Mouse (Mus musculus) intestine, embryonic 14.5 days (tissue): ENCODE measurements around the gene Adcy7. TPM values are rescaled to one million over a fixed set of nuclear protein-coding genes. Genes with fewer than 3 reads are reported as not detected.

ENCODE experiments used
- ATAC-seq: fragments of 200-750 bp; cut with Nextera tagmentation; replicated peaks from 2 replicates; pipeline ENCODE4 v1.8.0; 2017; ENCODE audit warnings: low read depth, moderate number of reproducible peaks, moderate TSS enrichment, moderate library complexity; ENCODE audit not compliant: low FRiP score, low TSS enrichment
- DNase-seq: peaks from one replicate; pipeline ENCODE4 v3.0.0-alpha.2; 2018; ENCODE audit warnings: low spot score
- H3K27ac ChIP-seq: fragments of 300-500 bp; sonication (generic); 2 replicates; pipeline ENCODE4 v1.5.1; 2014; ENCODE audit warnings: low read depth, mild to moderate bottlenecking, control low read depth
- H3K27me3 ChIP-seq: fragments of 300-500 bp; sonication (generic); replicated peaks from 2 replicates; pipeline ENCODE4 v1.6.1; 2014; ENCODE audit warnings: low read length, control low read depth; ENCODE audit not compliant: control insufficient read depth, insufficient read depth
- H3K36me3 ChIP-seq: fragments of 300-500 bp; sonication (generic); 2 replicates; pipeline ENCODE4 v1.6.1; 2014; ENCODE audit warnings: low read length, control low read depth; ENCODE audit not compliant: control insufficient read depth, insufficient read depth
- H3K4me1 ChIP-seq: fragments of 300-500 bp; sonication (generic); replicated peaks from 2 replicates; pipeline ENCODE4 v1.6.1; 2014; ENCODE audit warnings: low read length, control low read depth, mixed read lengths; ENCODE audit not compliant: control insufficient read depth, insufficient read depth
- H3K4me2 ChIP-seq: fragments of 300-500 bp; sonication (generic); 2 replicates; pipeline ENCODE4 v1.6.1; 2014; ENCODE audit warnings: low read length
- H3K4me3 ChIP-seq: fragments of 300-500 bp; sonication (generic); 2 replicates; pipeline ENCODE4 v1.5.1; 2014; ENCODE audit warnings: low read depth, low read length, control low read depth, mixed read lengths
- H3K9ac ChIP-seq: fragments of 300-500 bp; sonication (generic); 2 replicates; pipeline ENCODE4 v1.6.1; 2014; ENCODE audit warnings: mild to moderate bottlenecking, low read length
- H3K9me3 ChIP-seq: fragments of 300-500 bp; sonication (generic); 2 replicates; pipeline ENCODE4 v1.6.1; 2016; ENCODE audit warnings: low read length, control low read depth; ENCODE audit not compliant: control insufficient read depth
- WGBS: fragments of 180-500 bp; shearing (Covaris S2); extraction: QIAGEN DNeasy Blood & Tissue Kit; methylation state at CpG from one replicate; pipeline ENCODE4 v1.1.7; 2014; 5-methylcytosine and 5-hydroxymethylcytosine counted together
- polyA plus RNA-seq: library from polyadenylated mRNA; unstranded; fragments of >200 nt; fragmentation: Nextera tagmentation; extraction: Ambion mirVana; gene quantifications from 2 replicates; pipeline ENCODE4 v1.2.1, GENCODE M21; 2014

Adcy7 gene
- polyA plus RNA-seq, 1 experiment from 2014 or later: 2.3 TPM

DNA sequence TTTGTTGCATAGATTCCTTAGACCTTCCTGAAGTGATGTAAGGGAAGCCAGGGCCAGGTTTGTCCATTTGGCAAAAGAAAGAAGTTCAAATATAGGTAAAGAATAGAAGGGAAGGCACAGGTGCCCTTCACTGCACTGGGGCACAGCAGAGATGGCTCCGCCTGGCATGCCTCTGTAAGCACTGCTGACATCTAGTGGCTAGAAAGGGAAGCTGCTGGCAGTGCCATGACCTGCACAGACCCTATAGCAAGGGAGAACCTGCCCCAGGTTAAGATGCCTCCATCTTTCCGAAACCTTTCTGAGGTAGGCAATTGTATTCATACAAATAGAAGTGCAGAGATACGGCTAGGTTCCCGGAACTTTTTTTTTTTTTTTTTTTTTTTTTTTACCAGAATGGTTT lies 27.9 kb upstream of the Adcy7 start:
- no peak overlapping the region for H3K27ac ChIP-seq
- no peak overlapping the region for H3K4me3 ChIP-seq
- no peaks in the 10 kb centered on the region for H3K27me3 ChIP-seq
- no peaks in the 10 kb centered on the region for H3K4me1 ChIP-seq
- WGBS: 86% methylated on average over 4 of the region's 4 CpGs
- no peak overlapping the region for H3K9ac ChIP-seq
- ATAC-seq (peak; percentile 79), DNase-seq (no peak)
- H3K36me3 ChIP-seq: peaks cover 33% of the 10 kb centered on the region
- no peaks in the 10 kb centered on the region for H3K9me3 ChIP-seq
- H3K4me2 ChIP-seq: no peak overlapping the region

DNA sequence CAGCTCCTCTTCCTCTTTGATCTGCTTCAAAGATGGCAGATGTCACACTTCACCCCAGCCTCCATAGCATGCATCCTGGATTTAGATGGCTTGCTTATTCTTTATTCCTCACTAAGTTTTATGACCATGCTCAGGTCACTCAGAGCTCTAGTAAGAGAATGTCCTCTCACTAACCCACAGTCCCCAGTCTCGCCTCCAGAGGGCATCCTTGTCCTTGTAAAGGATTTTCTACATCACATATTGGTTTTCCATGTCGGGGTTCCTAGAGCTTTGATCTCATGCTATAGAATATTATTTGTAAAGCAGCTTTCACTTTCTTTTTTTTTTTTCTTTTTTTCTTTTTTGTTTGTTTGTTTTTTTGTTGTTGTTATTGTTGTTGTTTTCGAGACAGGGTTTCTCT lies 19.4 kb upstream of the Adcy7 start:
- no peak overlapping the region for H3K4me3 ChIP-seq
- no peaks in the 10 kb centered on the region for H3K9me3 ChIP-seq
- WGBS: 81% methylated on average over 3 of the region's 3 CpGs
- peaks cover 75% of the 10 kb centered on the region for H3K36me3 ChIP-seq
- H3K4me1 ChIP-seq: no peaks in the 10 kb centered on the region
- no peak for DNase-seq
- H3K4me2 ChIP-seq: no peak overlapping the region
- no peak for ATAC-seq
- H3K9ac ChIP-seq: no peak overlapping the region
- no peaks in the 10 kb centered on the region for H3K27me3 ChIP-seq
- H3K27ac ChIP-seq: no peak overlapping the region

DNA sequence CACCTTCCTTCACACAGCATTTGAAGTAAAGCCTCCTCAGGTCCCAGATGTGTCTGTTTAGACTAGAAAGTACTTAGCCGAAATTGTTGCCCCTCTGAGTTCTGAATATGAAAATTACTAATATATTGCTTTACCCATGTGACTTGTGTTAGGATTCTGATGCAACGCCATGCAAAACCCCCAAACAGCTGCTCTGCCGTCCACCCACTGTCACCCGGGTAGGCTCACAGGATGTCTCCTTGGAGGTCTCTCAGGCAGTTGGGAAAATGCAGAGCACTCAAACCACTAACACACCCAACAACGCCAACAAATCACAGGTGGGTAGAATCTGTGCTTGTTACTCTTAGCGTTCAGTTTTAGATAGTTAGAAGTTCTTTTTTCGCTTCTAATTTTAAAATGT lies 17.2 kb upstream of the Adcy7 start:
- 88% methylated on average over 7 of the region's 7 CpGs for WGBS
- Histone ChIP-seq H3K9me3 (no peaks in the 10 kb centered on the region), H3K36me3 (peaks cover 70% of the 10 kb centered on the region), H3K4me1 (no peaks in the 10 kb centered on the region), H3K27ac (no peak overlapping the region), H3K27me3 (no peaks in the 10 kb centered on the region), H3K9ac (no peak overlapping the region), H3K4me3 (no peak overlapping the region), H3K4me2 (no peak overlapping the region)
- no peak for ATAC-seq
- DNase-seq: no peak

DNA sequence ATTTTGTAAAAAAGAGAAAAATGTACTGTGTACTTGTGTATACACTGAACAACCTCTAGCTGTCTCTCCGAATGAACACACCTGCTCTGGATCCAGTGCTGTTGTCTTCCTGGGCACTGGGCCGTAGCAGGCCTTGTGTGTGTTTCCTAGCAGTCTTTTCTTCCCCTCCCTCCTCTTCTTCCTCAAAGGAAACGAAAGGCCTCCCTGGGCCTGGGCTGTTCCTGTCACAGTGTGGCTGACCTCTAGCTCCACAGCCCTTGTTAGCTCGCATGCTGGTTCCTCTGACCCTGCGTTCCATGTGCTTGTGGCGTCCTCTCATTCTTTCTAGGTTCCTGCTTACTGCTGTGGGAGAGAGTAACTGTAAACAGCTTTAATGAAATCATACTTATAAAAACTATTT lies 14.2 kb upstream of the Adcy7 start:
- no peak overlapping the region for H3K9ac ChIP-seq
- no peak overlapping the region for H3K4me2 ChIP-seq
- H3K4me3 ChIP-seq: no peak overlapping the region
- WGBS: 59% methylated on average over 6 of the region's 6 CpGs
- no peaks in the 10 kb centered on the region for H3K27me3 ChIP-seq
- ATAC-seq (no peak), DNase-seq (no peak)
- peaks cover 49% of the 10 kb centered on the region for H3K36me3 ChIP-seq
- H3K4me1 ChIP-seq: peaks cover 2% of the 10 kb centered on the region; the same call in 1 of the 2 replicates
- H3K27ac ChIP-seq: no peak overlapping the region
- H3K9me3 ChIP-seq: no peaks in the 10 kb centered on the region

DNA sequence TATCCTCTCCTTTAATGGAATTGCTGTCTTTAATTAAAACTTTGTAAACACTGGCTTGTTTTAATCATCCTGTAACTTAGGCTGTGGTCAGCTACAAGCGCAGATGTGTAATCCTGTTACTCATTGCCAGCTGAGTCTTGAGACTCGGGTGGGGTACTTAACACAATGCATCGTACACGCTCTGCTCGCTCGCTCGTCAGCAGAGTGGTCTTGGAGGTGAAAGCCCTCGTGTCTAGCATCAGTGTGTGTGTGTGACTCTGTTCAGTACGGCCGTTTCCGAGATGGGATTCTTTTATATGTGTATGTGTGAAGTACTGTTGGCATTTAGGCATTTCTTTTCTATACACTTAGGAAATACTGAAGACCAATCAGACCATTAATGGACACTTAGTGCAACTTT lies 13.7 kb upstream of the Adcy7 start:
- Histone ChIP-seq H3K27me3 (no peaks in the 10 kb centered on the region), H3K4me2 (no peak overlapping the region), H3K9ac (no peak overlapping the region), H3K36me3 (peaks cover 47% of the 10 kb centered on the region), H3K9me3 (no peaks in the 10 kb centered on the region), H3K4me1 (peaks cover 7% of the 10 kb centered on the region), H3K4me3 (no peak overlapping the region), H3K27ac (no peak overlapping the region)
- 89% methylated on average over 11 of the region's 11 CpGs for WGBS
- ATAC-seq (no peak), DNase-seq (no peak)

DNA sequence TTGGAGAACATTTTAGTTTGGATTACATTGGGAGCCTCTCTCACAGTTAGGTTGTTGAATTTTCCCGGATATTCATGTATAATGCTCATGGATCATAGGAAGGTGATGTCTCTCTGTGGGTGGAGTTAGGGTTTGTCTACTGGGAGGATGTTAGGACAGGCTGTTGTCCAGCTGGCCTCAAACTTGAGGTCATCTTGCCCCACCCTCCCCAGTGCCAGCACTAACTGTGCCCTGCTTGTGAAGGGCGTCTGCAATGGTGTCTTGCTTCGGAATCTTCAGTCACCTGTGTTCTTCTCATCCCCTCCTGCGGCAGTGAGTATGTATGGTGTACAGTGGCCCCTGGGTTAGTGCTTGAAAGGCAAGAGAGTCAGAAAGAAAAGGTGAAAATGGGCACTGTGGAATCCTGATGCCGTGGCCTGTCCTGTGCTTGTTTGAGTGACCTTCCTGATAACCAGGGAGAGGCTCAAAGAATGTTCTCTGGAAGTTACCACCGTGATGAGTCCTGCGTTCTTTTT lies 11.7 kb upstream of the Adcy7 start:
- 86% methylated on average over 7 of the region's 7 CpGs for WGBS
- Histone ChIP-seq H3K4me1 (peaks cover 10% of the 10 kb centered on the region), H3K36me3 (peaks cover 28% of the 10 kb centered on the region), H3K27me3 (no peaks in the 10 kb centered on the region), H3K27ac (no peak overlapping the region), H3K9me3 (no peaks in the 10 kb centered on the region), H3K4me2 (no peak overlapping the region), H3K9ac (no peak overlapping the region), H3K4me3 (no peak overlapping the region)
- ATAC-seq (no peak), DNase-seq (no peak)

DNA sequence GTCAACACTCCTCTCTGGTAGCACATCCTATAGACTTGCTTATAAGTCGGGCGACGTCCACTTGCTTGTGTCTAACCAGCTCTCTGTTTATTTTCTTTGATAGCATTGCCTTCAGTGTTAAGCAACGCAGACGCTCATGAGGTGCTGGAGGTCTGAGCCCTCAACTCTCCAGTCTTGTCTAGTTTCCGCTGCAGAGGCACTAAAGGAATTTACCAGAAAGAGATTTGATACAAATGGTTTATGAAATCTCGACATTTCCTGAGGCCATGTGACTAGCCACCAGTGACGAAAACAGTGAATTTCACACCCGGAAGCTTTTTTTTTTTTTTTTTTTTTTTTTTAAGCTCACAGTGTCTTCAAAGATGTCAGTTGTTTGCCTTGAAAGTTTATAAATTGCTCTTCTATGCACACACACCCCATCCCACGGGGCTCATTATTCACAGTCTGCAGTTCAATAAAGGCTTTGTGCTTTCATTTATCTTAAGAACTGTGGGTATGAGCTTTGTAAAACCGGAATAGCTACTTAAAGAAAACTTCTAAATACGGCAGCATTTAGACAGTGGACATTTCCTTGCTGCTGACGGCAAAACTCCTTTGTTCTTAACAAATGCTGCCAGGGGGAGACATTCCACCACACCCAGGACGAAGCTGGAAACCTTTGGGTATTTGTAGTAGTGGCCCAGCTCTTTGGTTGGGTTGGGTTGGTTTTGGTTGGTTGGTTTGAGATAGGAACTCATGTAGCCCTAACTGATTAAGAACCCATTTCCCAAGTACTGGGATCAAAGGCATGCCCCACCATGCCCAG lies 9.2 kb upstream of the Adcy7 start:
- peak overlapping the region; percentile 23 for H3K4me2 ChIP-seq
- WGBS: 17% methylated on average over 14 of the region's 14 CpGs
- H3K36me3 ChIP-seq: peaks cover 8% of the 10 kb centered on the region; the same call in 1 of the 2 replicates
- H3K9me3 ChIP-seq: no peaks in the 10 kb centered on the region
- peak overlapping the region; percentile 38; the same call in 1 of the 2 replicates for H3K27ac ChIP-seq
- no peaks in the 10 kb centered on the region for H3K27me3 ChIP-seq
- H3K9ac ChIP-seq: no peak overlapping the region
- peaks cover 14% of the 10 kb centered on the region for H3K4me1 ChIP-seq
- no peak overlapping the region for H3K4me3 ChIP-seq
- no peak for DNase-seq
- no peak for ATAC-seq

DNA sequence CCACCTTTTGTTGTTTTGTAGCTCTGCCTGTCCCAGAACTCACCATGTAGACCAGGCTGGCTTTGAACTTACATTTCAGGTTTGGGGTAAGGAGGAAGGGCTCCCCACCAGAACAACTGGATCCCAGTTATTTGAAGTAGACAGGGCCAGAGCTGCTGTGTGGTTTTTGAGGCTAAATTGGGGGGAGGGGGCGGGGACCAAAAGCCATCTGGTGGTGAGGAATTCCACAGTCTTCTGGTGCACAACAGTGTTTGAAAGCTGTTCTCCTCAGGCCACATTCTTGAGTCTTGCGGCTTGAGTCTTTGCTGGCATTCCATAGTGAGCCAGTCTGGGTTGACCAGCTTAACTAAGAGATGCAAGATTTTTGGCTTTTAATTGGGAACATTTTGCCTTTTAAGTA lies 6.7 kb upstream of the Adcy7 start:
- H3K9ac ChIP-seq: no peak overlapping the region
- H3K27ac ChIP-seq: no peak overlapping the region
- no peak for ATAC-seq
- 5% methylated on average over 2 of the region's 2 CpGs for WGBS
- DNase-seq: no peak
- H3K4me2 ChIP-seq: no peak overlapping the region
- no peak overlapping the region for H3K4me3 ChIP-seq
- no peaks in the 10 kb centered on the region for H3K27me3 ChIP-seq
- H3K4me1 ChIP-seq: peaks cover 14% of the 10 kb centered on the region
- H3K36me3 ChIP-seq: no peaks in the 10 kb centered on the region
- no peaks in the 10 kb centered on the region for H3K9me3 ChIP-seq
